Mouse (Mus musculus) cortical plate, adult 2 months (tissue): ENCODE data around the gene Lnx1.

Source experiments
- CTCF ChIP-seq: fragments of 200-500 bp; IDR thresholded peaks from 2 replicates; pipeline ENCODE4 v1.5.1; 2011; ENCODE audit warnings: mild to moderate bottlenecking, control low read depth, low read length; ENCODE audit not compliant: insufficient read depth; ENCODE audit errors: extremely low read depth
- POLR2A ChIP-seq: fragments of 200-500 bp; IDR thresholded peaks from 2 replicates; pipeline ENCODE4 v1.6.1; 2011; ENCODE audit warnings: mild to moderate bottlenecking, low read length, control low read depth; ENCODE audit not compliant: insufficient read depth; ENCODE audit errors: extremely low read depth

- TF ChIP-seq CTCF, result no peak
- no peak for TF ChIP-seq POLR2A
These were observed 30.2 kb downstream of the Lnx1 start for GRCm38 (mm10) chr5:74672556-74672955.
